Mouse (Mus musculus): ENCODE results near the gene Siglec1.

GRCm38 (mm10) chr2:131129836-131130235 is 43.3 kb upstream of the Siglec1 start:
- TF ChIP-seq GATA1 (IDR thresholded peaks at IDR 0.05; ENCODE audit: low read length) (0 out of 2 replicates have a peak, but pooled peaks have one; percentile 25), TAL1 (IDR thresholded peaks at IDR 0.05; ENCODE audit: low read length) (peak; percentile 33; the same call in 1 of the 3 replicates)
